24 mouse cellular contexts compared by ENCODE assay signal in the genomic region with DNA sequence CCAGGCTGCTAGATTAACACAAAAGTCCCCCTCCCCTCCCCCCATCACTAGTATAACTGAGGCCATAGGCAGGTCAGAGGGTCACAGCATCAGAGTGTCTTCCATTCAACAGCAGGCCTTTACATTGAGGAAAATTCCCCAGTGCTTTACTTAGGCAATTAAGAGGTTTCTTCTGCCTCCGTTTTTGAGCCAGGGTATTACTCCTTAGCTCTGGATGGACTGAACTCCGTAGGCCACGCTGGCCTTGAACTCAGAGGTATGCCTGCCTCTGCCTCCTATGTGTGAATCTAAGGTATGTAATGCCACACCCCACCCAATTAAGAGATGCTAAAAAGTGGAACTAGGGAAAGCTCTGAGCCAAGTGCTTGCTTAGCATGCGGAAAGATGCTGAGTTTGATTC. TPM values are rescaled to one million over a fixed set of nuclear protein-coding genes. Genes with fewer than 3 reads are reported as not detected.
DNase-seq lines count a peak whose midpoint lies in the region; ATAC-seq lines count a peak whose summit lies in the region.
"Had no signal": no experiment of that assay in that cellular context is flagged by ENCODE, and none has a peak within 500 bp of the region (broad histone marks: within the 10 kb centered on the region; RNA-seq: fewer than 3 reads in every experiment).

No protein-coding gene starts in this region.

- H3K9me3 ChIP-seq in heart, embryonic 12.5 days (replicated peaks) = no peaks in the 10 kb centered on the region
- H3K9me3 ChIP-seq: embryonic facial prominence, embryonic 10.5 days; embryonic facial prominence, embryonic 13.5 days; forebrain, embryonic 12.5 days; forebrain, embryonic 15.5 days; G1E; hindbrain, embryonic 12.5 days; hindbrain, embryonic 15.5 days had no signal

- 85% methylated on average over 4 of the region's 4 CpGs for WGBS in heart, embryonic 12.5 days

- peak; percentile 46 for DNase-seq in heart, adult 11 months
- peak; percentile 87 for DNase-seq in ES-CJ7 (ENCODE audit: low read depth, low spot score)
- DNase-seq in ZHBTc4 (ENCODE audit: low read depth, low spot score) = peak; percentile 75
- no peak for DNase-seq in natural killer cell, adult 2 months (ENCODE audit: low spot score in 2 of 2)
- no peak for DNase-seq in adrenal gland, adult (ENCODE audit: inconsistent age in 2 of 2, low spot score in 1 of 2)
- DNase-seq: B cell, adult 2 months; cerebellum, adult 18-20 months; cerebellum, adult 9-10 months; gastrocnemius, postnatal 10 days; gastrocnemius, postnatal 36 days; kidney, adult 11 months; kidney, adult 8-10 months had no signal

- no peaks in the 10 kb centered on the region for H3K27me3 ChIP-seq in heart, embryonic 12.5 days (replicated peaks)
- H3K27me3 ChIP-seq: CH12.LX; embryonic facial prominence, embryonic 13.5 days; forebrain, embryonic 12.5 days; forebrain, embryonic 15.5 days; hindbrain, embryonic 12.5 days; hindbrain, embryonic 15.5 days; Patski had no signal

- H3K36me3 ChIP-seq in heart, embryonic 12.5 days = peaks cover 25% of the 10 kb centered on the region; the same call in 1 of the 2 replicates
- H3K36me3 ChIP-seq: forebrain, embryonic 15.5 days had no signal

- peaks cover 24% of the 10 kb centered on the region for H3K4me1 ChIP-seq in heart, embryonic 12.5 days (replicated peaks)
- H3K4me1 ChIP-seq: forebrain, embryonic 12.5 days; forebrain, embryonic 15.5 days; hindbrain, embryonic 15.5 days had no signal

- H3K9ac ChIP-seq in heart, embryonic 12.5 days = no peak overlapping the region
- H3K9ac ChIP-seq: embryonic facial prominence, embryonic 13.5 days; forebrain, embryonic 12.5 days; forebrain, embryonic 15.5 days; hindbrain, embryonic 12.5 days; hindbrain, embryonic 15.5 days had no signal

- no peak for ATAC-seq in heart, embryonic 12.5 days (ENCODE audit: insufficient number of reproducible peaks, low FRiP score)
- ATAC-seq: activated CD4-positive, CD25-positive, alpha-beta regulatory T cell, adult 4 months; forebrain, embryonic 15.5 days; Patski had no signal

- H3K4me3 ChIP-seq in heart, embryonic 12.5 days = no peak overlapping the region
- H3K4me3 ChIP-seq: embryonic facial prominence, embryonic 10.5 days; embryonic facial prominence, embryonic 13.5 days; erythroblast, embryonic 14.5 days; forebrain, embryonic 12.5 days; forebrain, embryonic 15.5 days; hindbrain, embryonic 12.5 days; hindbrain, embryonic 15.5 days had no signal

- no peak overlapping the region for H3K4me2 ChIP-seq in heart, embryonic 12.5 days
- H3K4me2 ChIP-seq: embryonic facial prominence, embryonic 13.5 days; forebrain, embryonic 12.5 days; forebrain, embryonic 15.5 days; hindbrain, embryonic 12.5 days; hindbrain, embryonic 15.5 days had no signal

- no peak overlapping the region for H3K27ac ChIP-seq in heart, embryonic 12.5 days (ENCODE audit: poor library complexity, severe bottlenecking)
- H3K27ac ChIP-seq: embryonic facial prominence, embryonic 10.5 days; forebrain, embryonic 12.5 days; forebrain, embryonic 15.5 days; hindbrain, embryonic 12.5 days; hindbrain, embryonic 15.5 days had no signal

RNA-seq across cellular contexts. Expression of a gene that starts 23.0 kb away (rescaled TPM):
- 176 and 184 TPM in 2 replicates for polyA plus RNA-seq in heart, embryonic 12.5 days (2016; fragmentation: Nextera tagmentation; extraction: Ambion mirVana)

RNA-seq across cellular contexts. Expression of a gene that starts 28.6 kb away (rescaled TPM):
- 6.5 TPM in 2 replicates for polyA plus RNA-seq in heart, embryonic 12.5 days (2016; fragmentation: Nextera tagmentation; extraction: Ambion mirVana)
- polyA plus RNA-seq: erythroblast, embryonic 14.5 days had no signal

RNA-seq across cellular contexts. Expression of a gene that starts 29.9 kb away (rescaled TPM):
- polyA plus RNA-seq in heart, embryonic 12.5 days (2016; fragmentation: Nextera tagmentation; extraction: Ambion mirVana) = 5.4 and 7.1 TPM in 2 replicates

RNA-seq across cellular contexts. Expression of a gene that starts 47.6 kb away (rescaled TPM):
- polyA plus RNA-seq in heart, embryonic 12.5 days (2016; fragmentation: Nextera tagmentation; extraction: Ambion mirVana) = 146 and 153 TPM in 2 replicates

RNA-seq across cellular contexts. Expression of a gene that starts 47.7 kb away (rescaled TPM):
- 18.8 and 20.7 TPM in 2 replicates for polyA plus RNA-seq in heart, embryonic 12.5 days (2016; fragmentation: Nextera tagmentation; extraction: Ambion mirVana)

Comparison
In these comparisons a context has a peak if more than half of its experiments do, and no peak if none do; other contexts are left out.
1. DNase-seq: peak in heart, adult 11 months (single experiment), ES-CJ7 (single experiment) and ZHBTc4 (single experiment); none in natural killer cell, adult 2 months (0 of 2) and adrenal gland, adult (0 of 2).